Mouse (Mus musculus) ES-E14 (cell line): ENCODE results near the gene Slc25a34. TPM values are rescaled to one million over a fixed set of nuclear protein-coding genes. Genes with fewer than 3 reads are reported as not detected.

Source experiments
- DNase-seq: peaks from one replicate; pipeline ENCODE4 v3.0.0-alpha.2; 2013; ENCODE audit warnings: low read depth, low spot score
- H3K27ac ChIP-seq: 2 replicates; pipeline ENCODE4 v1.5.1; 2012; ENCODE audit warnings: low read depth, mild to moderate bottlenecking, low read length, moderate library complexity, mixed read lengths; ENCODE audit not compliant: poor library complexity, insufficient read depth, severe bottlenecking
- H3K36me3 ChIP-seq: 2 replicates; pipeline ENCODE4 v1.6.1; 2012; ENCODE audit warnings: mild to moderate bottlenecking, low read length, moderate library complexity, mixed read lengths; ENCODE audit not compliant: control insufficient read depth, poor library complexity, insufficient read depth, severe bottlenecking
- H3K4me1 ChIP-seq, 2 experiments: fragments of 150-350 bp in 1 of 2; sonication (generic) in 1 of 2; 2 replicates each; pipeline ENCODE4 v1.6.1; 2012; ENCODE audit warnings: low read length in 2 of 2, mild to moderate bottlenecking in 1 of 2, mixed read lengths in 1 of 2; ENCODE audit not compliant: control insufficient read depth in 2 of 2, insufficient read depth in 2 of 2, poor library complexity in 1 of 2
- H3K4me3 ChIP-seq, 2 experiments: fragments of 150-350 bp in 1 of 2; sonication (generic) in 1 of 2; 2 replicates each; pipeline ENCODE4 v1.5.1; 2012; ENCODE audit warnings: low read length in 2 of 2, low read depth in 1 of 2, mild to moderate bottlenecking in 1 of 2, mixed read lengths in 1 of 2; ENCODE audit not compliant: insufficient read depth in 1 of 2, poor library complexity in 1 of 2, severe bottlenecking in 1 of 2
- H3K9ac ChIP-seq: 2 replicates; pipeline ENCODE4 v1.6.1; 2012; ENCODE audit warnings: low read depth, mild to moderate bottlenecking, low read length, mixed read lengths; ENCODE audit not compliant: poor library complexity, insufficient read depth, severe bottlenecking
- H3K9me3 ChIP-seq: fragments of 150-350 bp; sonication (generic); 2 replicates; pipeline ENCODE4 v1.6.1; 2012; ENCODE audit warnings: low read depth, mild to moderate bottlenecking, low read length; ENCODE audit not compliant: control insufficient read depth, insufficient read depth
- CHD2 ChIP-seq: IDR thresholded peaks from 2 replicates; pipeline ENCODE4 v1.6.1; 2014; ENCODE audit warnings: mild to moderate bottlenecking, low read depth, low read length, inconsistent platforms
- HCFC1 ChIP-seq: IDR thresholded peaks from 2 replicates; pipeline ENCODE4 v1.6.1; 2012; ENCODE audit warnings: low read length, inconsistent platforms, borderline replicate concordance; ENCODE audit not compliant: insufficient read depth
- MAFK ChIP-seq: IDR thresholded peaks from 2 replicates; pipeline ENCODE4 v1.6.1; 2014; ENCODE audit warnings: mild to moderate bottlenecking, low read depth, low read length, inconsistent platforms; ENCODE audit not compliant: insufficient read depth
- ZC3H11A ChIP-seq: IDR thresholded peaks from 2 replicates; pipeline ENCODE4 v1.6.1; 2012; ENCODE audit warnings: low read depth, mild to moderate bottlenecking, inconsistent platforms, low read length, borderline replicate concordance
- ZNF384 ChIP-seq: IDR thresholded peaks from 2 replicates; pipeline ENCODE4 v1.6.1; 2012; ENCODE audit warnings: low read depth, low read length, inconsistent platforms
- in situ Hi-C, 2 experiments: fragments of 600-800 bp; cut with MboI; formaldehyde crosslinking; loops; one replicate each; pipeline ENCODE4 v1.15.1; 2025; ENCODE audit warnings: low sequenced_read_pairs in 2 of 2, inconsistent platforms in 1 of 2; ENCODE audit not compliant: unreplicated experiment in 2 of 2
- total RNA-seq: library from RNA; depleted of rRNA; stranded (reverse); fragments of 300-350 nt; gene quantifications from 2 replicates; pipeline ENCODE4 v1.2.3, GENCODE M21; 2012

Gene Slc25a34
- total RNA-seq, 1 experiment, result 0.76 TPM

GRCm38 (mm10) chr4:141581051-141581450 is 42.6 kb downstream of the Slc25a34 start:
- in situ Hi-C loops, result no loop called here
- Histone ChIP-seq H3K27ac (no peak overlapping the region), H3K9ac (no peak overlapping the region), H3K4me1 (peaks cover 0 to 2% of the 10 kb centered on the region in 2 experiments; a peak in 1 of 4 replicates), H3K4me3 (no peak overlapping the region), H3K9me3 (no peaks in the 10 kb centered on the region), H3K36me3 (peaks cover 48% of the 10 kb centered on the region)
- DNase-seq, result no peak
- TF ChIP-seq CHD2 (no peak), ZC3H11A (no peak), MAFK (no peak), HCFC1 (no peak), ZNF384 (no peak)

GRCm38 (mm10) chr4:141578833-141579232 is 44.8 kb downstream of the Slc25a34 start:
- H3K4me1 ChIP-seq, result peaks cover 0 to 7% of the 10 kb centered on the region in 2 experiments; a peak in 1 of 4 replicates
- no peak overlapping the region for H3K9ac ChIP-seq
- no peak for DNase-seq
- in situ Hi-C loops, result no loop called here
- TF ChIP-seq CHD2 (no peak), ZNF384 (no peak), HCFC1 (no peak), MAFK (no peak), ZC3H11A (no peak)
- peaks cover 40% of the 10 kb centered on the region for H3K36me3 ChIP-seq
- no peak overlapping the region for H3K27ac ChIP-seq
- H3K4me3 ChIP-seq, result no peak overlapping the region
- H3K9me3 ChIP-seq, result no peaks in the 10 kb centered on the region

GRCm38 (mm10) chr4:141576877-141577276 is 46.7 kb downstream of the Slc25a34 start:
- Histone ChIP-seq H3K4me3 (no peak overlapping the region), H3K9me3 (no peaks in the 10 kb centered on the region), H3K4me1 (peaks cover 7 to 20% of the 10 kb centered on the region in 2 experiments), H3K27ac (peak overlapping the region; percentile 59; the same call in 1 of the 2 replicates), H3K9ac (no peak overlapping the region; the same call in 1 of the 2 replicates), H3K36me3 (peaks cover 26% of the 10 kb centered on the region)
- TF ChIP-seq ZNF384, result peak; percentile 48; the same call in 1 of the 2 replicates
- TF ChIP-seq ZC3H11A, result no peak
- DNase-seq, result peak; percentile 91
- in situ Hi-C loops, result no loop called here

GRCm38 (mm10) chr4:141576404-141576803 is 47.2 kb downstream of the Slc25a34 start:
- DNase-seq, result no peak
- Histone ChIP-seq H3K9me3 (no peaks in the 10 kb centered on the region), H3K4me1 (peaks cover 8 to 23% of the 10 kb centered on the region in 2 experiments), H3K36me3 (peaks cover 25% of the 10 kb centered on the region), H3K27ac (peak overlapping the region; percentile 59), H3K4me3 (no peak overlapping the region), H3K9ac (peak overlapping the region; percentile 59; the same call in 1 of the 2 replicates)
- TF ChIP-seq CHD2 (no peak), ZNF384 (no peak), HCFC1 (no peak), ZC3H11A (no peak), MAFK (no peak)
- in situ Hi-C loops, result no loop called here
